Mouse (Mus musculus) stomach, embryonic 16.5 days (tissue): Measurements from ENCODE around the gene Brwd1. TPM values are rescaled to one million over a fixed set of nuclear protein-coding genes. Genes with fewer than 3 reads are reported as not detected.

Source experiments
- ATAC-seq: fragments of 200-750 bp; cut with Nextera tagmentation; 2 replicates; pipeline ENCODE4 v1.8.0; 2017; ENCODE audit warnings: moderate number of reproducible peaks, moderate TSS enrichment; ENCODE audit not compliant: insufficient read depth, low FRiP score
- H3K27ac ChIP-seq: fragments of 300-500 bp; sonication (generic); 2 replicates; pipeline ENCODE4 v1.5.1; 2014; ENCODE audit warnings: low read length
- H3K27me3 ChIP-seq: fragments of 300-500 bp; sonication (generic); 2 replicates; pipeline ENCODE4 v1.6.1; 2014; ENCODE audit warnings: low read length, control low read depth, mixed read lengths; ENCODE audit not compliant: control insufficient read depth, insufficient read depth
- H3K36me3 ChIP-seq: fragments of 300-500 bp; sonication (generic); 2 replicates; pipeline ENCODE4 v1.6.1; 2014; ENCODE audit warnings: low read length; ENCODE audit not compliant: control insufficient read depth, insufficient read depth
- H3K4me1 ChIP-seq: fragments of 300-500 bp; sonication (generic); 2 replicates; pipeline ENCODE4 v1.6.1; 2014; ENCODE audit warnings: low read length, control low read depth, mixed read lengths; ENCODE audit not compliant: control insufficient read depth, insufficient read depth
- H3K4me2 ChIP-seq: fragments of 300-500 bp; sonication (generic); 2 replicates; pipeline ENCODE4 v1.6.1; 2014; ENCODE audit warnings: low read depth, low read length, mixed read lengths
- H3K4me3 ChIP-seq: fragments of 300-500 bp; sonication (generic); replicated peaks from 2 replicates; pipeline ENCODE4 v1.5.1; 2014; ENCODE audit warnings: mild to moderate bottlenecking, low read length
- H3K9ac ChIP-seq: fragments of 300-500 bp; sonication (generic); 2 replicates; pipeline ENCODE4 v1.6.1; 2014; ENCODE audit warnings: low read length
- H3K9me3 ChIP-seq: fragments of 300-500 bp; sonication (generic); replicated peaks from 2 replicates; pipeline ENCODE4 v1.6.1; 2016; ENCODE audit warnings: low read length, control low read depth; ENCODE audit not compliant: control insufficient read depth
- WGBS: fragments of 180-500 bp; shearing (Covaris S2); extraction: QIAGEN DNeasy Blood & Tissue Kit; methylation state at CpG from one replicate; pipeline ENCODE4 v1.1.7; 2014; 5-methylcytosine and 5-hydroxymethylcytosine counted together
- polyA plus RNA-seq: library from polyadenylated mRNA; unstranded; fragments of >200 nt; fragmentation: Nextera tagmentation; extraction: Ambion mirVana; gene quantifications from 2 replicates; pipeline ENCODE4 v1.2.1, GENCODE M21; 2015

Brwd1 gene
- polyA plus RNA-seq, 1 experiment from 2014 or later = 70.0 TPM

GRCm38 (mm10) chr16:96085597-96085996 lies 3.3 kb upstream of the Brwd1 start:
- Histone ChIP-seq H3K4me2 (no peak overlapping the region), H3K27me3 (no peaks in the 10 kb centered on the region), H3K9ac (0 out of 2 replicates have a peak overlapping the region, but pooled peaks have one; percentile 21), H3K27ac (no peak overlapping the region), H3K4me3 (no peak overlapping the region), H3K9me3 (no peaks in the 10 kb centered on the region), H3K36me3 (no peaks in the 10 kb centered on the region), H3K4me1 (peaks cover 10% of the 10 kb centered on the region)
- ATAC-seq = no peak

- Histone ChIP-seq H3K9me3 (no peaks in the 10 kb centered on the region), H3K4me1 (peaks cover 11% of the 10 kb centered on the region), H3K36me3 (peaks cover 4% of the 10 kb centered on the region; the same call in 1 of the 2 replicates), H3K27me3 (no peaks in the 10 kb centered on the region), H3K27ac (peak overlapping the region; percentile 97), H3K4me3 (peak overlapping the region; percentile 84), H3K9ac (peak overlapping the region; percentile 98), H3K4me2 (peak overlapping the region; percentile 77)
- ATAC-seq = peak; percentile 12; the same call in 1 of the 2 replicates
- 8% methylated on average over 20 of the region's 20 CpGs for WGBS
These were observed 887 bp upstream of the Brwd1 start for GRCm38 (mm10) chr16:96083179-96083646.

GRCm38 (mm10) chr16:96081742-96082241 lies 534 bp downstream of the Brwd1 start:
- Histone ChIP-seq H3K4me1 (peaks cover 11% of the 10 kb centered on the region), H3K36me3 (peaks cover 4% of the 10 kb centered on the region; the same call in 1 of the 2 replicates), H3K4me3 (peak overlapping the region; percentile 84), H3K4me2 (peak overlapping the region; percentile 77), H3K9ac (peak overlapping the region; percentile 98), H3K27me3 (no peaks in the 10 kb centered on the region), H3K9me3 (no peaks in the 10 kb centered on the region), H3K27ac (peak overlapping the region; percentile 97)
- ATAC-seq = peak; percentile 12
- WGBS = under 1% methylated on average over 58 of the region's 68 CpGs

- 1% methylated on average over 27 of the region's 28 CpGs for WGBS
- peak overlapping the region; percentile 77 for H3K4me2 ChIP-seq
These were observed 995 bp downstream of the Brwd1 start for GRCm38 (mm10) chr16:96081331-96081730.

GRCm38 (mm10) chr16:96080524-96080923 lies 1.8 kb downstream of the Brwd1 start:
- Histone ChIP-seq H3K4me1 (peaks cover 11% of the 10 kb centered on the region), H3K9me3 (no peaks in the 10 kb centered on the region), H3K4me3 (no peak overlapping the region), H3K4me2 (peak overlapping the region; percentile 77; the same call in 1 of the 2 replicates), H3K27ac (no peak overlapping the region), H3K36me3 (peaks cover 4% of the 10 kb centered on the region; the same call in 1 of the 2 replicates), H3K9ac (no peak overlapping the region; the same call in 1 of the 2 replicates), H3K27me3 (no peaks in the 10 kb centered on the region)
- WGBS = 83% methylated on average over 7 of the region's 7 CpGs
- ATAC-seq = no peak

More at GRCm38 (mm10) chr16:96081331-96081730, 995 bp downstream of the Brwd1 start:
- H3K27me3 ChIP-seq = no peaks in the 10 kb centered on the region
- peaks cover 4% of the 10 kb centered on the region; the same call in 1 of the 2 replicates for H3K36me3 ChIP-seq
- peak overlapping the region; percentile 98 for H3K9ac ChIP-seq
- peak; percentile 81 for ATAC-seq
- H3K27ac ChIP-seq = peak overlapping the region; percentile 97
- peaks cover 11% of the 10 kb centered on the region for H3K4me1 ChIP-seq
- peak overlapping the region; percentile 84 for H3K4me3 ChIP-seq
- H3K9me3 ChIP-seq = no peaks in the 10 kb centered on the region

- no peak for ATAC-seq
- WGBS = 91% methylated on average over 6 of the region's 6 CpGs
- H3K4me1 ChIP-seq = no peaks in the 10 kb centered on the region
- no peak overlapping the region for H3K27ac ChIP-seq
- H3K4me2 ChIP-seq = no peak overlapping the region
- no peak overlapping the region for H3K9ac ChIP-seq
- no peaks in the 10 kb centered on the region for H3K27me3 ChIP-seq
- H3K4me3 ChIP-seq = no peak overlapping the region
- H3K36me3 ChIP-seq = peaks cover 12% of the 10 kb centered on the region
- H3K9me3 ChIP-seq = no peaks in the 10 kb centered on the region
These were observed 14.0 kb downstream of the Brwd1 start for GRCm38 (mm10) chr16:96068364-96068763.

- no peaks in the 10 kb centered on the region for H3K9me3 ChIP-seq
- no peak overlapping the region for H3K27ac ChIP-seq
- ATAC-seq = no peak
- no peak overlapping the region for H3K9ac ChIP-seq
- H3K4me1 ChIP-seq = no peaks in the 10 kb centered on the region
- no peaks in the 10 kb centered on the region for H3K27me3 ChIP-seq
- H3K4me3 ChIP-seq = no peak overlapping the region
- 90% methylated on average over 12 of the region's 12 CpGs for WGBS
- peaks cover 30% of the 10 kb centered on the region for H3K36me3 ChIP-seq
- H3K4me2 ChIP-seq = no peak overlapping the region
These were observed 16.2 kb downstream of the Brwd1 start for GRCm38 (mm10) chr16:96066174-96066573.

- no peaks in the 10 kb centered on the region for H3K4me1 ChIP-seq
- ATAC-seq = no peak
- 89% methylated on average over 6 of the region's 6 CpGs for WGBS
- no peak overlapping the region for H3K4me2 ChIP-seq
- no peak overlapping the region for H3K9ac ChIP-seq
- H3K36me3 ChIP-seq = peaks cover 30% of the 10 kb centered on the region
- no peak overlapping the region for H3K27ac ChIP-seq
- H3K4me3 ChIP-seq = no peak overlapping the region
- no peaks in the 10 kb centered on the region for H3K27me3 ChIP-seq
- no peaks in the 10 kb centered on the region for H3K9me3 ChIP-seq
These were observed 17.7 kb downstream of the Brwd1 start for GRCm38 (mm10) chr16:96064649-96065048.

GRCm38 (mm10) chr16:96044096-96044495 lies 38.2 kb downstream of the Brwd1 start:
- Histone ChIP-seq H3K9ac (no peak overlapping the region), H3K27ac (no peak overlapping the region), H3K4me3 (no peak overlapping the region), H3K4me1 (no peaks in the 10 kb centered on the region), H3K36me3 (peaks cover 33% of the 10 kb centered on the region), H3K27me3 (no peaks in the 10 kb centered on the region), H3K4me2 (no peak overlapping the region), H3K9me3 (no peaks in the 10 kb centered on the region)
- ATAC-seq = no peak
- WGBS = 69% methylated on average over 5 of the region's 5 CpGs
